Mouse (Mus musculus) megakaryocyte, embryonic 14.5 days (primary cell): ENCODE results near the gene Tmem184b.

Experiments
- FLI1 ChIP-seq: IDR thresholded peaks from 2 replicates; pipeline ENCODE4 v1.6.1; 2012; ENCODE audit warnings: low read length, inconsistent platforms, mixed read lengths
- GATA1 ChIP-seq: IDR thresholded peaks from 3 replicates; pipeline ENCODE4 v1.6.1; 2012; ENCODE audit warnings: mixed read lengths, low read length, inconsistent platforms, borderline replicate concordance

GRCm38 (mm10) chr15:79365068-79365467, 38.3 kb downstream of the Tmem184b start:
- TF ChIP-seq GATA1 (no peak), FLI1 (no peak)
